Mouse (Mus musculus) neural tube, embryonic 11.5 days (tissue): ENCODE results near the gene Iqsec1. TPM values are rescaled to one million over a fixed set of nuclear protein-coding genes. Genes with fewer than 3 reads are reported as not detected.

Experiments
- ATAC-seq: fragments of 200-750 bp; cut with Nextera tagmentation; 2 replicates; pipeline ENCODE4 v1.8.0; 2017; ENCODE audit warnings: moderate number of reproducible peaks, mild to moderate bottlenecking, moderate TSS enrichment, moderate library complexity; ENCODE audit not compliant: insufficient read depth, low FRiP score, low TSS enrichment
- DNase-seq: peaks from one replicate; pipeline ENCODE4 v3.0.0-alpha.2; 2015; ENCODE audit warnings: low spot score
- H3K27ac ChIP-seq: fragments of 300-500 bp; sonication (generic); 2 replicates; pipeline ENCODE4 v1.5.1; 2014; ENCODE audit warnings: low read depth, mild to moderate bottlenecking, low read length
- H3K27me3 ChIP-seq: fragments of 300-500 bp; sonication (generic); 2 replicates; pipeline ENCODE4 v1.6.1; 2014; ENCODE audit warnings: mild to moderate bottlenecking, low read length, mixed read lengths; ENCODE audit not compliant: control insufficient read depth, insufficient read depth
- H3K36me3 ChIP-seq: fragments of 300-500 bp; sonication (generic); 2 replicates; pipeline ENCODE4 v1.6.1; 2014; ENCODE audit warnings: mild to moderate bottlenecking, low read length, moderate library complexity, mixed read lengths; ENCODE audit not compliant: control insufficient read depth, insufficient read depth
- H3K4me1 ChIP-seq: fragments of 300-500 bp; sonication (generic); 2 replicates; pipeline ENCODE4 v1.6.1; 2014; ENCODE audit warnings: low read length, mixed read lengths; ENCODE audit not compliant: control insufficient read depth, insufficient read depth
- H3K4me2 ChIP-seq: fragments of 300-500 bp; sonication (generic); 2 replicates; pipeline ENCODE4 v1.6.1; 2014; ENCODE audit warnings: low read depth, mild to moderate bottlenecking, moderate library complexity
- H3K4me3 ChIP-seq: fragments of 300-500 bp; sonication (generic); 2 replicates; pipeline ENCODE4 v1.5.1; 2014; ENCODE audit warnings: low read depth, low read length
- H3K9ac ChIP-seq: fragments of 300-500 bp; sonication (generic); 2 replicates; pipeline ENCODE4 v1.6.1; 2014; ENCODE audit warnings: mild to moderate bottlenecking, low read length
- H3K9me3 ChIP-seq: fragments of 300-500 bp; sonication (generic); 2 replicates; pipeline ENCODE4 v1.6.1; 2016; ENCODE audit warnings: low read length; ENCODE audit not compliant: control insufficient read depth
- WGBS: fragments of 180-500 bp; shearing (Covaris S2); extraction: QIAGEN DNeasy Blood & Tissue Kit; methylation state at CpG from one replicate; pipeline ENCODE4 v1.1.7; 2014; 5-methylcytosine and 5-hydroxymethylcytosine counted together
- polyA plus RNA-seq: library from polyadenylated mRNA; unstranded; fragments of >200 nt; fragmentation: Nextera tagmentation; extraction: Ambion mirVana; gene quantifications from 2 replicates; pipeline ENCODE4 v1.2.1, GENCODE M21; 2014

The Iqsec1 gene
- polyA plus RNA-seq, 1 experiment from 2014 or later, result 18.6 TPM

GRCm38 (mm10) chr6:90717711-90718110, 270.8 kb downstream of the Iqsec1 start:
- 70% methylated on average over 1 of the region's 1 CpGs for WGBS
- DNase-seq, result no peak
- Histone ChIP-seq H3K36me3 (no peaks in the 10 kb centered on the region), H3K9me3 (no peaks in the 10 kb centered on the region), H3K4me1 (peaks cover 32% of the 10 kb centered on the region), H3K27ac (no peak overlapping the region), H3K4me2 (no peak overlapping the region), H3K9ac (no peak overlapping the region), H3K27me3 (no peaks in the 10 kb centered on the region), H3K4me3 (no peak overlapping the region)
- ATAC-seq, result no peak

- Histone ChIP-seq H3K27me3 (no peaks in the 10 kb centered on the region), H3K4me2 (peak overlapping the region; percentile 79), H3K4me3 (no peak overlapping the region), H3K27ac (no peak overlapping the region), H3K36me3 (no peaks in the 10 kb centered on the region), H3K9me3 (no peaks in the 10 kb centered on the region), H3K9ac (no peak overlapping the region), H3K4me1 (peaks cover 38% of the 10 kb centered on the region)
- no peak for DNase-seq
- 0 out of 2 replicates have a peak, but pooled peaks have one; percentile 20 for ATAC-seq
- WGBS, result 37% methylated on average over 4 of the region's 4 CpGs
Measured at GRCm38 (mm10) chr6:90716853-90717252, 271.6 kb downstream of the Iqsec1 start.

GRCm38 (mm10) chr6:90716066-90716704, 272.3 kb downstream of the Iqsec1 start:
- Histone ChIP-seq H3K4me2 (peak overlapping the region; percentile 79), H3K27ac (no peak overlapping the region), H3K36me3 (no peaks in the 10 kb centered on the region), H3K9me3 (no peaks in the 10 kb centered on the region), H3K9ac (peak overlapping the region; percentile 68), H3K4me3 (peak overlapping the region; percentile 49), H3K4me1 (peaks cover 43% of the 10 kb centered on the region), H3K27me3 (no peaks in the 10 kb centered on the region)
- DNase-seq, result peak; percentile 88
- ATAC-seq, result peak; percentile 74
- WGBS, result under 1% methylated on average over 48 of the region's 49 CpGs

GRCm38 (mm10) chr6:90715245-90715905, 273.1 kb downstream of the Iqsec1 start:
- H3K4me1 ChIP-seq, result peaks cover 49% of the 10 kb centered on the region

GRCm38 (mm10) chr6:90713650-90714049, 274.8 kb downstream of the Iqsec1 start:
- Histone ChIP-seq H3K27me3 (no peaks in the 10 kb centered on the region), H3K4me3 (no peak overlapping the region), H3K9me3 (no peaks in the 10 kb centered on the region), H3K27ac (no peak overlapping the region), H3K36me3 (no peaks in the 10 kb centered on the region), H3K9ac (no peak overlapping the region), H3K4me1 (peaks cover 49% of the 10 kb centered on the region), H3K4me2 (no peak overlapping the region)
- WGBS, result 55% methylated on average over 3 of the region's 3 CpGs
- ATAC-seq (no peak), DNase-seq (no peak)

More at GRCm38 (mm10) chr6:90715245-90715905, 273.1 kb downstream of the Iqsec1 start:
- Histone ChIP-seq H3K9me3 (no peaks in the 10 kb centered on the region), H3K36me3 (no peaks in the 10 kb centered on the region), H3K9ac (peak overlapping the region; percentile 68), H3K4me3 (peak overlapping the region; percentile 49), H3K27ac (0 out of 2 replicates have a peak overlapping the region, but pooled peaks have one; percentile 17), H3K27me3 (no peaks in the 10 kb centered on the region), H3K4me2 (peak overlapping the region; percentile 79)
- WGBS, result 61% methylated on average over 4 of the region's 4 CpGs
- ATAC-seq (no peak), DNase-seq (no peak)

- no peak overlapping the region for H3K4me2 ChIP-seq
- no peak overlapping the region for H3K4me3 ChIP-seq
- no peak for DNase-seq
- 60% methylated on average over 8 of the region's 8 CpGs for WGBS
- no peaks in the 10 kb centered on the region for H3K27me3 ChIP-seq
- 0 out of 2 replicates have a peak overlapping the region, but pooled peaks have one; percentile 27 for H3K27ac ChIP-seq
- H3K9ac ChIP-seq, result no peak overlapping the region
- H3K36me3 ChIP-seq, result no peaks in the 10 kb centered on the region
- no peaks in the 10 kb centered on the region for H3K9me3 ChIP-seq
- no peak for ATAC-seq
- peaks cover 49% of the 10 kb centered on the region for H3K4me1 ChIP-seq
Measured at GRCm38 (mm10) chr6:90712486-90713480, 275.7 kb downstream of the Iqsec1 start.

- Histone ChIP-seq H3K9ac (no peak overlapping the region; the same call in 1 of the 2 replicates), H3K27ac (peak overlapping the region; percentile 28; the same call in 1 of the 2 replicates), H3K4me3 (no peak overlapping the region), H3K4me2 (no peak overlapping the region), H3K36me3 (no peaks in the 10 kb centered on the region), H3K4me1 (peaks cover 49% of the 10 kb centered on the region), H3K9me3 (no peaks in the 10 kb centered on the region), H3K27me3 (no peaks in the 10 kb centered on the region)
- no peak for ATAC-seq
- WGBS, result 64% methylated on average over 3 of the region's 3 CpGs
- no peak for DNase-seq
Measured at GRCm38 (mm10) chr6:90712063-90712462, 276.4 kb downstream of the Iqsec1 start.

- DNase-seq (no peak), ATAC-seq (0 out of 2 replicates have a peak, but pooled peaks have one; percentile 7)
- no peak overlapping the region for H3K4me3 ChIP-seq
- peak overlapping the region; percentile 28; the same call in 1 of the 2 replicates for H3K27ac ChIP-seq
- no peaks in the 10 kb centered on the region for H3K27me3 ChIP-seq
- peaks cover 45% of the 10 kb centered on the region for H3K4me1 ChIP-seq
- no peak overlapping the region for H3K4me2 ChIP-seq
- no peaks in the 10 kb centered on the region for H3K9me3 ChIP-seq
- H3K9ac ChIP-seq, result no peak overlapping the region; the same call in 1 of the 2 replicates
- WGBS, result 31% methylated on average over 12 of the region's 12 CpGs
- H3K36me3 ChIP-seq, result no peaks in the 10 kb centered on the region
Measured at GRCm38 (mm10) chr6:90711476-90712035, 276.9 kb downstream of the Iqsec1 start.
